Mouse (Mus musculus) heart, adult 2 months (tissue): ENCODE measurements around the gene Arhgef25. TPM values are rescaled to one million over a fixed set of nuclear protein-coding genes. Genes with fewer than 3 reads are reported as not detected.

ENCODE experiments used
- DNase-seq, 2 experiments: peaks; one replicate each; pipeline ENCODE4 v3.0.0; 2021
- H3K27ac ChIP-seq: fragments of 200-600 bp; 2 replicates; pipeline ENCODE4 v1.8.1; 2022
- H3K27me3 ChIP-seq: fragments of 200-500 bp; 2 replicates; pipeline ENCODE4 v1.6.1; 2012; ENCODE audit warnings: mild to moderate bottlenecking, low read length, inconsistent platforms, mixed read lengths; ENCODE audit not compliant: control insufficient read depth, insufficient read depth
- H3K36me3 ChIP-seq: fragments of 200-500 bp; 2 replicates; pipeline ENCODE4 v1.6.1; 2012; ENCODE audit warnings: low read length, inconsistent platforms; ENCODE audit not compliant: control insufficient read depth, insufficient read depth
- H3K4me1 ChIP-seq: fragments of 200-500 bp; 2 replicates; pipeline ENCODE4 v1.6.1; 2011; ENCODE audit warnings: low read length; ENCODE audit not compliant: control insufficient read depth, insufficient read depth
- H3K4me3 ChIP-seq: fragments of 200-600 bp; 2 replicates; pipeline ENCODE4 v1.8.1; 2022
- H3K79me2 ChIP-seq: fragments of 200-500 bp; replicated peaks from 2 replicates; pipeline ENCODE4 v1.6.1; 2012; ENCODE audit warnings: mild to moderate bottlenecking, inconsistent platforms, low read length, moderate library complexity, mixed read lengths; ENCODE audit not compliant: control insufficient read depth, insufficient read depth
- H3K9ac ChIP-seq: fragments of 200-500 bp; 2 replicates; pipeline ENCODE4 v1.6.1; 2012; ENCODE audit warnings: low read depth, mild to moderate bottlenecking, control low read depth, inconsistent platforms, low read length, mixed read lengths
- CTCF ChIP-seq: fragments of 200-600 bp; IDR thresholded peaks from 2 replicates; pipeline ENCODE4 v1.8.1; 2022; ENCODE audit warnings: antibody characterized with exemption, mild to moderate bottlenecking, moderate library complexity
- EP300 ChIP-seq: fragments of 200-500 bp; IDR thresholded peaks from 2 replicates; pipeline ENCODE4 v1.6.1; 2011; ENCODE audit warnings: low read depth, low read length, control low read depth; ENCODE audit not compliant: insufficient read depth
- POLR2A ChIP-seq: fragments of 200-500 bp; IDR thresholded peaks from 2 replicates; pipeline ENCODE4 v1.6.1; 2011; ENCODE audit warnings: mild to moderate bottlenecking, low read depth, low read length, control low read depth; ENCODE audit not compliant: insufficient read depth
- WGBS: fragments of 180-500 bp; shearing (Covaris S2); methylation state at CpG from one replicate; pipeline ENCODE4 v1.1.7; 2018; 5-methylcytosine and 5-hydroxymethylcytosine counted together
- intact Hi-C: fragments of 180-260 bp; cut with DNase I; formaldehyde crosslinking; loops from one replicate; pipeline ENCODE4 v1.15.1; 2025
- polyA plus RNA-seq: library from polyadenylated mRNA; depleted of rRNA; stranded (reverse); fragments of >200 nt; gene quantifications from 2 replicates; pipeline ENCODE4 v1.2.3, GENCODE M21; 2012
- total RNA-seq, 2 experiments: library from RNA; stranded (reverse); gene quantifications; 2 replicates each; pipeline ENCODE4 v1.2.3; 2021

Arhgef25 gene
- total and polyA plus RNA-seq, 3 experiments: 9.8 to 18.2 (median 10.1) TPM

- no peak for TF ChIP-seq EP300
- TF ChIP-seq CTCF: no peak
- TF ChIP-seq POLR2A: no peak
- WGBS: 28% methylated on average over 9 of the region's 9 CpGs
- Histone ChIP-seq H3K36me3 (no peaks in the 10 kb centered on the region), H3K4me3 (no peak overlapping the region), H3K27me3 (no peaks in the 10 kb centered on the region), H3K4me1 (peaks cover 5% of the 10 kb centered on the region; the same call in 1 of the 2 replicates), H3K9ac (no peak overlapping the region), H3K79me2 (no peaks in the 10 kb centered on the region), H3K27ac (no peak overlapping the region)
- intact Hi-C loops: loop anchor here (1.0 to 5.0 kb wide), 3 partner anchors 35 to 165 kb away; partner anchors contain the start of genes Gli1 and Pip4k2c
- DNase-seq: no peak
Observed at GRCm38 (mm10) chr10:127177235-127177634, 12.6 kb downstream of the Arhgef25 start.

GRCm38 (mm10) chr10:127176756-127177155 lies 13.1 kb downstream of the Arhgef25 start:
- peak in 1 of 2 experiments; percentile 1 for DNase-seq
- H3K9ac ChIP-seq: no peak overlapping the region
- intact Hi-C loops: loop anchor here (1.0 to 5.0 kb wide), 3 partner anchors 36 to 166 kb away; partner anchors contain the start of genes Gli1 and Pip4k2c
- no peak overlapping the region for H3K4me3 ChIP-seq
- H3K79me2 ChIP-seq: no peaks in the 10 kb centered on the region
- TF ChIP-seq EP300: no peak
- TF ChIP-seq POLR2A: no peak
- no peak for TF ChIP-seq CTCF
- H3K27me3 ChIP-seq: no peaks in the 10 kb centered on the region
- peaks cover 5% of the 10 kb centered on the region; the same call in 1 of the 2 replicates for H3K4me1 ChIP-seq
- 14% methylated on average over 7 of the region's 7 CpGs for WGBS
- no peaks in the 10 kb centered on the region for H3K36me3 ChIP-seq
- no peak overlapping the region for H3K27ac ChIP-seq

- 66% methylated on average over 3 of the region's 3 CpGs for WGBS
- intact Hi-C loops: loop anchor here (5.0 kb wide), 2 partner anchors 36 to 166 kb away; partner anchors contain the start of genes Gli1 and Pip4k2c
- DNase-seq: no peak
- Histone ChIP-seq H3K4me1 (peaks cover 5% of the 10 kb centered on the region; the same call in 1 of the 2 replicates), H3K27me3 (no peaks in the 10 kb centered on the region), H3K9ac (no peak overlapping the region), H3K79me2 (no peaks in the 10 kb centered on the region), H3K36me3 (no peaks in the 10 kb centered on the region), H3K4me3 (no peak overlapping the region), H3K27ac (no peak overlapping the region)
- TF ChIP-seq EP300 (no peak), CTCF (no peak), POLR2A (no peak)
Observed at GRCm38 (mm10) chr10:127176228-127176627, 13.7 kb downstream of the Arhgef25 start.

GRCm38 (mm10) chr10:127174170-127174569 lies 15.7 kb downstream of the Arhgef25 start:
- H3K4me3 ChIP-seq: no peak overlapping the region
- H3K4me1 ChIP-seq: peaks cover 5% of the 10 kb centered on the region; the same call in 1 of the 2 replicates
- H3K79me2 ChIP-seq: no peaks in the 10 kb centered on the region
- no peak overlapping the region for H3K27ac ChIP-seq
- TF ChIP-seq POLR2A (no peak), EP300 (no peak), CTCF (no peak)
- H3K36me3 ChIP-seq: no peaks in the 10 kb centered on the region
- 86% methylated on average over 7 of the region's 7 CpGs for WGBS
- DNase-seq: no peak
- no peak overlapping the region for H3K9ac ChIP-seq
- no peaks in the 10 kb centered on the region for H3K27me3 ChIP-seq
- intact Hi-C loops: loop anchor here (5.0 kb wide), 1 partner anchor 153 kb away; no protein-coding TSS in a partner anchor

GRCm38 (mm10) chr10:127173148-127174065 lies 16.5 kb downstream of the Arhgef25 start:
- DNase-seq: no peak
- Histone ChIP-seq H3K9ac (no peak overlapping the region), H3K36me3 (no peaks in the 10 kb centered on the region), H3K27ac (no peak overlapping the region), H3K4me1 (peaks cover 5% of the 10 kb centered on the region; the same call in 1 of the 2 replicates), H3K27me3 (no peaks in the 10 kb centered on the region), H3K4me3 (no peak overlapping the region), H3K79me2 (no peaks in the 10 kb centered on the region)
- TF ChIP-seq CTCF (no peak), POLR2A (no peak), EP300 (no peak)
- 79% methylated on average over 16 of the region's 16 CpGs for WGBS
- intact Hi-C loops: loop anchor here (5.0 kb wide), 1 partner anchor 154 kb away; no protein-coding TSS in a partner anchor
